Mouse (Mus musculus) brain, embryonic 14.5 days (tissue): Measurements from ENCODE around the gene Cdh8.

Source experiments
- CTCF ChIP-seq: fragments of 200-500 bp; IDR thresholded peaks from 2 replicates; pipeline ENCODE4 v1.5.1; 2012; ENCODE audit warnings: inconsistent platforms, mild to moderate bottlenecking, moderate library complexity, borderline replicate concordance; ENCODE audit not compliant: insufficient read depth, insufficient read length; ENCODE audit errors: extremely low read depth
- POLR2A ChIP-seq: fragments of 200-500 bp; IDR thresholded peaks from 2 replicates; pipeline ENCODE4 v1.6.1; 2012; ENCODE audit warnings: mild to moderate bottlenecking, inconsistent platforms, borderline replicate concordance; ENCODE audit not compliant: poor library complexity, insufficient read depth, insufficient read length, severe bottlenecking; ENCODE audit errors: extremely low read depth

DNA sequence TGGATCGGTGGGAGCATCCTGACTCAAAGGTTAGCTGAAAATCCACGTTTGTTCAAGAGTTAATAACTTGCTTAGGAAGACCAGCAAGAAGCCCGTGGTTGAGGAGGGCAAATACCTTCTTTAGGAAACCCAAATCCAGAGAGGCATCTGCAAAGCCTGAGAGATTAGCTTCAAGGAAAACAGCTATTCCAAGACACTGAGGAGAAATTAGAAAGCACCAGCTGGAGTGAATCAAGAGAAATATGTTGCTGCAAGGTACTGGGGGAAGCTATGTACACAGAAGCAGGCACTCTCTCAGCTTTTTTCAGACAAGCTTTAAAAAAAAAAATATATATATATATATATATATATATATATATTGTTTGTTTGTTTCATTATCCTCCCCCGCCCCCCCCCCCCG lies 88.7 kb downstream of the Cdh8 start:
- no peak for TF ChIP-seq CTCF
- no peak for TF ChIP-seq POLR2A
